ENCODE assay signal across 9 mouse cellular contexts in genomic region chr11:98707401-98708281, GRCm38 (mm10). TPM values are rescaled to one million over a fixed set of nuclear protein-coding genes. Genes with fewer than 3 reads are reported as not detected.
DNase-seq lines count a peak whose midpoint lies in the region; ATAC-seq lines count a peak whose summit lies in the region.
"Had no signal": no experiment of that assay in that cellular context is flagged by ENCODE, and none has a peak within 500 bp of the region (broad histone marks: within the 10 kb centered on the region; RNA-seq: fewer than 3 reads in every experiment).

No protein-coding gene starts in this region.

- WGBS in liver, embryonic 15.5 days (ENCODE audit: insufficient replicate concordance) = 86% methylated on average over 22 of the region's 22 CpGs
- WGBS in forebrain, embryonic 11.5 days = 92% methylated on average over 22 of the region's 22 CpGs

- peaks cover 42% of the 10 kb centered on the region for H3K4me1 ChIP-seq in liver, embryonic 15.5 days (replicated peaks)
- H3K4me1 ChIP-seq in forebrain, embryonic 11.5 days (replicated peaks; ENCODE audit: control insufficient read depth, insufficient read depth, low read length) = no peaks in the 10 kb centered on the region

- no peaks in the 10 kb centered on the region for H3K27me3 ChIP-seq in liver, embryonic 15.5 days
- no peaks in the 10 kb centered on the region for H3K27me3 ChIP-seq in forebrain, embryonic 11.5 days (ENCODE audit: control insufficient read depth, insufficient read depth, low read length)

- no peak overlapping the region for H3K9ac ChIP-seq in liver, embryonic 15.5 days
- no peak overlapping the region for H3K9ac ChIP-seq in forebrain, embryonic 11.5 days (ENCODE audit: low read length)

- no peaks in the 10 kb centered on the region for H3K9me3 ChIP-seq in liver, embryonic 15.5 days (replicated peaks)
- no peaks in the 10 kb centered on the region for H3K9me3 ChIP-seq in forebrain, embryonic 11.5 days (ENCODE audit: control insufficient read depth, low read length)

- H3K4me3 ChIP-seq in liver, embryonic 15.5 days (replicated peaks) = no peak overlapping the region
- no peak overlapping the region for H3K4me3 ChIP-seq in forebrain, embryonic 11.5 days (ENCODE audit: low read depth, low read length)
- H3K4me3 ChIP-seq: myocyte had no signal

- H3K27ac ChIP-seq in liver, embryonic 15.5 days (replicated peaks) = peak overlapping the region; percentile 52; the same call in 1 of the 2 replicates
- H3K27ac ChIP-seq in forebrain, embryonic 11.5 days (ENCODE audit: low read depth, low read length) = no peak overlapping the region

- peak; percentile 56 for DNase-seq in urinary bladder, postnatal 14 days (ENCODE audit: low spot score)
- no peak for DNase-seq in urinary bladder, adult 2 months (ENCODE audit: low spot score)
- peak; percentile 49 for DNase-seq in heart, postnatal 25 days (ENCODE audit: low spot score)
- peak; percentile 84 for DNase-seq in testis, postnatal 10 days (ENCODE audit: low spot score)
- DNase-seq in thymus, postnatal 14 days = no peak
- DNase-seq in spleen, postnatal 10 days (ENCODE audit: low spot score in 2 of 2) = no peak
- DNase-seq in forebrain, embryonic 11.5 days (ENCODE audit: low spot score) = no peak

- intact Hi-C loops in heart, postnatal 25 days (cut with DNase I) = no loop called here

- H3K36me3 ChIP-seq in liver, embryonic 15.5 days (replicated peaks) = peaks cover 65% of the 10 kb centered on the region
- H3K36me3 ChIP-seq in forebrain, embryonic 11.5 days (ENCODE audit: control insufficient read depth, insufficient read depth, low read length) = peaks cover 8% of the 10 kb centered on the region

- no peak for ATAC-seq in liver, embryonic 15.5 days (ENCODE audit: insufficient read depth)
- no peak for ATAC-seq in forebrain, embryonic 11.5 days (replicated peaks; ENCODE audit: low FRiP score)

- H3K4me2 ChIP-seq in liver, embryonic 15.5 days = no peak overlapping the region
- H3K4me2 ChIP-seq in forebrain, embryonic 11.5 days (ENCODE audit: low read depth, low read length, severe bottlenecking) = no peak overlapping the region

RNA-seq across cellular contexts. Expression of gene Csf3, which starts 6.6 kb away (rescaled TPM):
- 0.38 and 0.73 TPM in 2 replicates for polyA plus RNA-seq in urinary bladder, adult 2 months (2012; rRNA removed)
- total RNA-seq in heart, postnatal 25 days (2021) = not detected
- not detected in 2 replicates for polyA plus RNA-seq in liver, embryonic 15.5 days (2015; fragmentation: Nextera tagmentation; extraction: Ambion mirVana)
- not detected in 2 replicates for polyA plus RNA-seq in forebrain, embryonic 11.5 days (2014; fragmentation: Nextera tagmentation; extraction: Ambion mirVana)
- polyA plus RNA-seq: myocyte had no signal

RNA-seq across cellular contexts. Expression of gene Med24, which starts 21.6 kb away (rescaled TPM):
- polyA plus RNA-seq in urinary bladder, adult 2 months (2012; rRNA removed) = 29.6 and 32.8 TPM in 2 replicates
- 10 to 100 TPM; 45.2 to 48.8 TPM for total RNA-seq in heart, postnatal 25 days (2021)
- polyA plus RNA-seq in liver, embryonic 15.5 days (2015; fragmentation: Nextera tagmentation; extraction: Ambion mirVana) = 24.2 and 27.7 TPM in 2 replicates
- polyA plus RNA-seq in forebrain, embryonic 11.5 days (2014; fragmentation: Nextera tagmentation; extraction: Ambion mirVana) = 75.9 and 76.6 TPM in 2 replicates

RNA-seq across cellular contexts. Expression of gene Psmd3, which starts 25.3 kb away (rescaled TPM):
- polyA plus RNA-seq in urinary bladder, adult 2 months (2012; rRNA removed) = 108 and 115 TPM in 2 replicates
- total RNA-seq in heart, postnatal 25 days (2021) = 100 to 1,000 TPM in 1 of 2 experiments, 10 to 100 TPM in 1; 98.7 to 104 TPM
- 102 and 109 TPM in 2 replicates for polyA plus RNA-seq in liver, embryonic 15.5 days (2015; fragmentation: Nextera tagmentation; extraction: Ambion mirVana)
- polyA plus RNA-seq in forebrain, embryonic 11.5 days (2014; fragmentation: Nextera tagmentation; extraction: Ambion mirVana) = 208 and 220 TPM in 2 replicates

RNA-seq across cellular contexts. Expression of gene Thra, which starts 32.8 kb away (rescaled TPM):
- 62.2 and 88.1 TPM in 2 replicates for polyA plus RNA-seq in urinary bladder, adult 2 months (2012; rRNA removed)
- 100 to 1,000 TPM; 102 to 117 TPM for total RNA-seq in heart, postnatal 25 days (2021)
- 7.2 and 7.6 TPM in 2 replicates for polyA plus RNA-seq in liver, embryonic 15.5 days (2015; fragmentation: Nextera tagmentation; extraction: Ambion mirVana)
- 35.9 and 36.9 TPM in 2 replicates for polyA plus RNA-seq in forebrain, embryonic 11.5 days (2014; fragmentation: Nextera tagmentation; extraction: Ambion mirVana)

RNA-seq across cellular contexts. Expression of gene Gsdma, which starts 43.5 kb away (rescaled TPM):
- 0.72 and 0.87 TPM in 2 replicates for polyA plus RNA-seq in urinary bladder, adult 2 months (2012; rRNA removed)
- not detected for total RNA-seq in heart, postnatal 25 days (2021)
- not detected in 2 replicates for polyA plus RNA-seq in liver, embryonic 15.5 days (2015; fragmentation: Nextera tagmentation; extraction: Ambion mirVana)
- polyA plus RNA-seq in forebrain, embryonic 11.5 days (2014; fragmentation: Nextera tagmentation; extraction: Ambion mirVana) = not detected in 2 replicates

Comparison
In these comparisons a context has a peak if more than half of its experiments do, and no peak if none do; other contexts are left out.
1. DNase-seq: peak in urinary bladder, postnatal 14 days (single experiment), heart, postnatal 25 days (single experiment) and testis, postnatal 10 days (single experiment); none in urinary bladder, adult 2 months (single experiment), thymus, postnatal 14 days (single experiment), spleen, postnatal 10 days (0 of 2) and forebrain, embryonic 11.5 days (single experiment).